Mouse (Mus musculus) lung, postnatal 0 days (tissue): ENCODE data around the gene Mast4. TPM values are rescaled to one million over a fixed set of nuclear protein-coding genes. Genes with fewer than 3 reads are reported as not detected.

ENCODE experiments used
- ATAC-seq: fragments of 200-750 bp; cut with Nextera tagmentation; 2 replicates; pipeline ENCODE4 v1.8.0; 2017; ENCODE audit warnings: moderate library complexity
- DNase-seq: peaks from one replicate; pipeline ENCODE4 v3.0.0-alpha.2; 2016; ENCODE audit warnings: low spot score
- H3K27ac ChIP-seq: fragments of 300-500 bp; sonication (generic); 2 replicates; pipeline ENCODE4 v1.5.1; 2014; ENCODE audit warnings: antibody characterized with exemption, mild to moderate bottlenecking, low read length, mixed read lengths
- H3K27me3 ChIP-seq: fragments of 300-500 bp; sonication (generic); replicated peaks from 2 replicates; pipeline ENCODE4 v1.6.1; 2014; ENCODE audit warnings: low read length, mixed read lengths; ENCODE audit not compliant: insufficient read depth
- H3K36me3 ChIP-seq: fragments of 300-500 bp; sonication (generic); 2 replicates; pipeline ENCODE4 v1.6.1; 2014; ENCODE audit warnings: low read length, mixed read lengths; ENCODE audit not compliant: insufficient read depth
- H3K4me1 ChIP-seq: fragments of 300-500 bp; sonication (generic); 2 replicates; pipeline ENCODE4 v1.6.1; 2014; ENCODE audit warnings: antibody characterized with exemption, low read depth, low read length, mixed read lengths; ENCODE audit not compliant: insufficient read depth
- H3K4me2 ChIP-seq: fragments of 300-500 bp; sonication (generic); replicated peaks from 2 replicates; pipeline ENCODE4 v1.6.1; 2014; ENCODE audit warnings: low read depth, mild to moderate bottlenecking, low read length, moderate library complexity, mixed read lengths
- H3K4me3 ChIP-seq: fragments of 300-500 bp; sonication (generic); 2 replicates; pipeline ENCODE4 v1.5.1; 2014; ENCODE audit warnings: low read depth, low read length
- H3K9ac ChIP-seq: fragments of 300-500 bp; sonication (generic); replicated peaks from 2 replicates; pipeline ENCODE4 v1.6.1; 2014; ENCODE audit warnings: low read depth, mild to moderate bottlenecking
- H3K9me3 ChIP-seq: fragments of 300-500 bp; sonication (generic); 2 replicates; pipeline ENCODE4 v1.6.1; 2016; ENCODE audit warnings: low read length, mixed read lengths
- CTCF ChIP-seq: IDR thresholded peaks from 2 replicates; pipeline ENCODE4 v1.5.1; 2016; ENCODE audit warnings: antibody characterized with exemption, mild to moderate bottlenecking
- EP300 ChIP-seq: IDR thresholded peaks from 2 replicates; pipeline ENCODE4 v1.6.1; 2016; ENCODE audit warnings: antibody characterized with exemption, mild to moderate bottlenecking, control low read depth
- WGBS: fragments of 180-500 bp; shearing (Covaris S2); extraction: QIAGEN DNeasy Blood & Tissue Kit; methylation state at CpG from one replicate; pipeline ENCODE4 v1.1.7; 2014; 5-methylcytosine and 5-hydroxymethylcytosine counted together
- polyA plus RNA-seq: library from polyadenylated mRNA; unstranded; fragments of >200 nt; fragmentation: Nextera tagmentation; extraction: Ambion mirVana; gene quantifications from 2 replicates; pipeline ENCODE4 v1.2.1, GENCODE M21; 2015

The Mast4 gene
- polyA plus RNA-seq, 1 experiment from 2014 or later = 15.5 TPM

DNA sequence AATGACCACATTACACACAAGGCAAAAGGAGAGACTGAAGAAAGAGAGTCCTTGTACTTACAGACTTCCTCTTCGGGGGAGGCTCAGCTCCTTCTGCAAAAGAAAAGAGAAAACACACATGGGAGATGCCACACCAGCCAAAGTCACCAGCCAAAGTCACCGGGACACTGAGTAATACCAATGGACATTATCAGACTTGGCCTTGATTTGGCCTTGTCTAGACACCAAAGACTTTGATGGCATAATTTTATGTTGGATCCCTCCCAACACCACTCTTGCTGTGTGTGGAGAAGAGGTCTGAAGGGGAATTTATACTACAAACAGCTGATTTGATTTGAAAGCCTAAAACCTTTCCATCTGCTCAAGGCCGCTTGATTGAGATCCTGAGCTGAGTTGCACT lies 308.8 kb downstream of the Mast4 start:
- no peak for ATAC-seq
- no peaks in the 10 kb centered on the region for H3K27me3 ChIP-seq
- H3K4me2 ChIP-seq = no peak overlapping the region
- WGBS = 70% methylated on average over 3 of the region's 3 CpGs
- H3K36me3 ChIP-seq = no peaks in the 10 kb centered on the region
- TF ChIP-seq EP300 (no peak), CTCF (no peak)
- no peaks in the 10 kb centered on the region for H3K9me3 ChIP-seq
- no peaks in the 10 kb centered on the region for H3K4me1 ChIP-seq
- H3K27ac ChIP-seq = no peak overlapping the region
- DNase-seq = no peak
- H3K4me3 ChIP-seq = no peak overlapping the region
- H3K9ac ChIP-seq = no peak overlapping the region

DNA sequence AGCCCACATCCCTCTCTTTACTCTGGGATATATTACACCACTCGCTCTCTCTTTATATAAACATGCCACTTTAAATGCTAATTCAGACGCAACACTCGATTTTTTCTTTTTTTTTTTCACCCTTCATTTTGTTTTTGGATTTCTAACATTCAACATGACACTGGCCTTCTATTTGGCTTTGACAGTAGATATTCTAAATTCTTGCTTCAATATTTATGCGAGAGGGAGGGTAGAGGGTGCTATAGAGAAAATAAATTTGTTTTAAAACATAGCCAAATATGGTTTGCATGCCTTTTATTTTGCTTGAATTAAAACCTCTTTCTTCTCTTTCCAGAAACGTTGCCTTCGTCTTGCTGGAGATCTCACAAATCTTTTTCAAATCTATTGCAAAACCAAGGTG lies 315.8 kb downstream of the Mast4 start:
- H3K27ac ChIP-seq = no peak overlapping the region
- no peak for ATAC-seq
- no peaks in the 10 kb centered on the region for H3K4me1 ChIP-seq
- H3K4me2 ChIP-seq = no peak overlapping the region
- 0 out of 2 replicates have a peak, but pooled peaks have one; percentile 13 for TF ChIP-seq EP300
- TF ChIP-seq CTCF = no peak
- H3K9ac ChIP-seq = no peak overlapping the region
- no peaks in the 10 kb centered on the region for H3K36me3 ChIP-seq
- peak; percentile 32 for DNase-seq
- WGBS = 52% methylated on average over 6 of the region's 6 CpGs
- no peaks in the 10 kb centered on the region for H3K27me3 ChIP-seq
- no peaks in the 10 kb centered on the region for H3K9me3 ChIP-seq
- H3K4me3 ChIP-seq = no peak overlapping the region

DNA sequence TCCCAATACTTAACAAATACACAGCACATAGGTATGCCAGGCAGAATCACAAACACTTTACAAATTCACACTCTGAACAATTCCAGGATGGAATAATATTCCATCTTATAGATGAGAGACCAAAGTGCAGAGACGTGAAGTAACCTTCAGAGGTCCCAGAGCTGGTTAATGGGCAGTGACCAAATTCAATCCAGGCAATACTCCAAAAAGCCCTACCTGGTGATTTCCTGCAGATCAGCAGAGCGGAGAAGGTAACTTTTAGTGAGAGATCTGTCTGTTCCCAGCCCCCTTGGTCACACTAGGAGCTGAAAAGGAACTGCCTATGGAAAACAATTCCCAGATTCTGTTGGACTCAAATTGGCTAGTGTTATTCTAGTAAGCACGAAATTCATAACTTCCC lies 316.6 kb downstream of the Mast4 start:
- Histone ChIP-seq H3K27me3 (no peaks in the 10 kb centered on the region), H3K4me3 (no peak overlapping the region), H3K4me2 (no peak overlapping the region), H3K27ac (no peak overlapping the region), H3K4me1 (no peaks in the 10 kb centered on the region), H3K36me3 (no peaks in the 10 kb centered on the region), H3K9me3 (no peaks in the 10 kb centered on the region), H3K9ac (no peak overlapping the region)
- no peak for ATAC-seq
- DNase-seq = no peak
- TF ChIP-seq CTCF (no peak), EP300 (no peak)
- whole genome bisulfite sequencing = 92% methylated on average over 3 of the region's 3 CpGs

DNA sequence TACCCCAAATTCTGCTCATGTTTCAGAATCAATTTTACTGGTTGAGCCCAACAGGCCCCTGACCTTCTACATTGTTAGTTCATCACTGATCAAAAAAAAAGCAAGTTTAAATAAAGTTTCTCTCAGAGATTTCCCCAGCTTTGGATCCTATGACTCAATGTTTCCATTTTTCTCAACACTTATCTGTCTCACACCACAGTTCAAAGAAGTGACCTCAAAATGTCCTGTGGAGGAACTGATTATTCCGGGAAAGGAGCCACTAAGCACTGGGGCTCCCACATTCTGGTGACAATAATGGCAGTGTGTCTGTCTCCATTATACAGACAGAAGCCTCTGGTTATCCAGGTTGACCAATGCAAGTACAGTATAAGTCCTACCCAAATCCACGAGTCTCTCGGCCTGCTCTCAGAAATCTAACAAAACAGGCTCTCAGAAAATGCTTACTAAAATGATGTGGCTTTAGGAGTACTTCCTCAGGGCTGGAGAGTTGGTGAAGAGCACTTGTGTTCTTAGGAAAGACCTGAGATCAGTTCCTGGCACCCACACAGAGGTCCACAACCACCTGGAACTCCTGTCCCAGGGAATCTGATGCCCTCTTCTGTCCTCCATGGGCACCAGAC lies 319.1 kb downstream of the Mast4 start:
- no peak overlapping the region for H3K4me3 ChIP-seq
- H3K4me1 ChIP-seq = no peaks in the 10 kb centered on the region
- DNase-seq (peak; percentile 82), ATAC-seq (peak; percentile 77)
- 61% methylated on average over 3 of the region's 3 CpGs for WGBS
- H3K4me2 ChIP-seq = no peak overlapping the region
- peak; percentile 14; the same call in 1 of the 2 replicates for TF ChIP-seq EP300
- no peak for TF ChIP-seq CTCF
- H3K27me3 ChIP-seq = no peaks in the 10 kb centered on the region
- no peak overlapping the region for H3K9ac ChIP-seq
- peak overlapping the region; percentile 39; the same call in 1 of the 2 replicates for H3K27ac ChIP-seq
- H3K36me3 ChIP-seq = no peaks in the 10 kb centered on the region
- no peaks in the 10 kb centered on the region for H3K9me3 ChIP-seq

DNA sequence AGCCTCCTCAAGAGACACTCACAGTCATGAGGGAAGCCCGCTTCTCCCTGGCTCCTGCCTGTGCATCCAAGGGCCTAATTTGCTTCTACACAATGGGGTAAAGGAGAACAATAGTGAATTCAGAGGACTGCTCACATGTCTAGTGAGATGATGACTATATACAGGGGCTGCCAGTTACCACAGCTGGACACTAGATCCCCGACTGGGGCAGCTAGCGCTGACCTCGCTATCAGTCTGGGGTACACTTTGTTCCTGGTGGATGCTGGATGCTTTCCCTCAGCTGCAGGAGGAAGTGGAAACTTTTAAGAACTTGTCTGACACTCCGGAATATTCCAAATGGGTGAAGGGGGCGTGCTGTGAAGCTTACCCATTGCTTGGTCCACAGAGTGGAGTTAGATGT lies 319.7 kb downstream of the Mast4 start:
- Histone ChIP-seq H3K4me1 (no peaks in the 10 kb centered on the region), H3K36me3 (no peaks in the 10 kb centered on the region), H3K9ac (no peak overlapping the region), H3K4me3 (no peak overlapping the region), H3K27ac (0 out of 2 replicates have a peak overlapping the region, but pooled peaks have one; percentile 4), H3K4me2 (no peak overlapping the region), H3K9me3 (no peaks in the 10 kb centered on the region), H3K27me3 (no peaks in the 10 kb centered on the region)
- DNase-seq = peak; percentile 79
- peak; percentile 90 for ATAC-seq
- TF ChIP-seq EP300 (peak; percentile 21; the same call in 1 of the 2 replicates), CTCF (no peak)
- 72% methylated on average over 6 of the region's 6 CpGs for WGBS

DNA sequence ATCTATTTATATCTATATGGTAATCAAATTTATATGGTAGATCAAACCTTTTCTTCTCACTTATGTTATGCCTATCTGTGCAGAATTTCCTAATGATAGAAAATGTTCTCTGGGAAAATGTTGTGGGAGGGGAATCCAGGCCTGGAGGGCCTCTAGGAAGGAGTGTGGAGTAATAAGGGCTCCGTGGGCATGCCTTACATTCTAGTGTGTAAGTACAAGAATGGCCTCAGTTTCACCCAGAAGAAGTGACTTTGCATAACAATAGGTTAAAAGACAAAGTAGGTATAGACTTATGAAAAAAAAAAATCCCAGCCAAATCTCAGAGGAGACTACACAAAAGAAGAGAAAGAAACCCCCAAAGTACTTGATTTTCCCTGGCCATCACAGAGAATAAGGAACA lies 320.1 kb downstream of the Mast4 start:
- 75% methylated on average over 1 of the region's 1 CpGs for WGBS
- Histone ChIP-seq H3K9me3 (no peaks in the 10 kb centered on the region), H3K4me2 (no peak overlapping the region), H3K27ac (no peak overlapping the region), H3K9ac (no peak overlapping the region), H3K27me3 (no peaks in the 10 kb centered on the region), H3K4me3 (no peak overlapping the region), H3K4me1 (no peaks in the 10 kb centered on the region), H3K36me3 (no peaks in the 10 kb centered on the region)
- ATAC-seq (no peak), DNase-seq (no peak)
- TF ChIP-seq CTCF (no peak), EP300 (no peak)
